Mouse (Mus musculus): ENCODE results near the gene Malrd1. TPM values are rescaled to one million over a fixed set of nuclear protein-coding genes. Genes with fewer than 3 reads are reported as not detected.
A peak's percentile ranks its signal among the peaks of the same experiment; 100 is the strongest.

The Malrd1 gene
- polyA plus RNA-seq, 1 experiment from 2014 or later = not detected

GRCm38 (mm10) chr2:16031559-16031958 is 505.3 kb downstream of the Malrd1 start:
- no peak overlapping the region for H3K4me2 ChIP-seq
- H3K9ac ChIP-seq = no peak overlapping the region
- no peaks in the 10 kb centered on the region for H3K27me3 ChIP-seq
- no peaks in the 10 kb centered on the region for H3K9me3 ChIP-seq (replicated peaks)
- 74% methylated on average over 4 of the region's 4 CpGs for WGBS
- H3K27ac ChIP-seq = no peak overlapping the region
- H3K4me1 ChIP-seq (replicated peaks) = no peaks in the 10 kb centered on the region
- no peaks in the 10 kb centered on the region for H3K36me3 ChIP-seq
- no peak overlapping the region for H3K4me3 ChIP-seq
- ATAC-seq (replicated peaks; ENCODE audit: insufficient number of reproducible peaks, insufficient read depth, low FRiP score, low read depth) = no peak

GRCm38 (mm10) chr2:16032804-16033203 is 506.5 kb downstream of the Malrd1 start:
- no peak overlapping the region for H3K4me2 ChIP-seq
- no peaks in the 10 kb centered on the region for H3K4me1 ChIP-seq (replicated peaks)
- no peaks in the 10 kb centered on the region for H3K27me3 ChIP-seq
- no peak overlapping the region for H3K9ac ChIP-seq
- no peak for ATAC-seq (replicated peaks; ENCODE audit: insufficient number of reproducible peaks, insufficient read depth, low FRiP score, low read depth)
- WGBS = 62% methylated on average over 3 of the region's 3 CpGs
- no peaks in the 10 kb centered on the region for H3K9me3 ChIP-seq (replicated peaks)
- H3K4me3 ChIP-seq = no peak overlapping the region
- no peaks in the 10 kb centered on the region for H3K36me3 ChIP-seq
- H3K27ac ChIP-seq = no peak overlapping the region

GRCm38 (mm10) chr2:16110696-16111095 is 584.4 kb downstream of the Malrd1 start:
- ATAC-seq (replicated peaks; ENCODE audit: insufficient number of reproducible peaks, insufficient read depth, low FRiP score, low read depth) = 0 out of 2 replicates have a peak, but pooled peaks have one; percentile 14

GRCm38 (mm10) chr2:16113333-16113732 is 587.1 kb downstream of the Malrd1 start:
- Histone ChIP-seq H3K4me1 (replicated peaks) (no peaks in the 10 kb centered on the region), H3K27me3 (no peaks in the 10 kb centered on the region), H3K27ac (no peak overlapping the region), H3K9me3 (replicated peaks) (no peaks in the 10 kb centered on the region), H3K4me2 (no peak overlapping the region), H3K4me3 (no peak overlapping the region), H3K9ac (no peak overlapping the region), H3K36me3 (no peaks in the 10 kb centered on the region)
- ATAC-seq (replicated peaks; ENCODE audit: insufficient number of reproducible peaks, insufficient read depth, low FRiP score, low read depth) = no peak
- 61% methylated on average over 2 of the region's 2 CpGs for WGBS

More at GRCm38 (mm10) chr2:16110696-16111095, 584.4 kb downstream of the Malrd1 start:
- no peak overlapping the region for H3K9ac ChIP-seq
- WGBS = 53% methylated on average over 3 of the region's 3 CpGs
- H3K9me3 ChIP-seq (replicated peaks) = no peaks in the 10 kb centered on the region
- no peak overlapping the region for H3K4me2 ChIP-seq
- no peak overlapping the region for H3K4me3 ChIP-seq
- no peaks in the 10 kb centered on the region for H3K27me3 ChIP-seq
- H3K27ac ChIP-seq = no peak overlapping the region
- no peaks in the 10 kb centered on the region for H3K4me1 ChIP-seq (replicated peaks)
- H3K36me3 ChIP-seq = no peaks in the 10 kb centered on the region

GRCm38 (mm10) chr2:16147999-16148398 is 621.7 kb downstream of the Malrd1 start:
- Histone ChIP-seq H3K9me3 (replicated peaks) (no peaks in the 10 kb centered on the region), H3K27ac (no peak overlapping the region), H3K4me2 (no peak overlapping the region), H3K4me1 (replicated peaks) (peaks cover 7% of the 10 kb centered on the region), H3K4me3 (no peak overlapping the region), H3K36me3 (no peaks in the 10 kb centered on the region), H3K27me3 (no peaks in the 10 kb centered on the region), H3K9ac (no peak overlapping the region)
- ATAC-seq (replicated peaks; ENCODE audit: insufficient number of reproducible peaks, insufficient read depth, low FRiP score, low read depth) = no peak
- 34% methylated on average over 1 of the region's 1 CpGs for WGBS

- no peaks in the 10 kb centered on the region for H3K36me3 ChIP-seq
- no peak overlapping the region for H3K4me3 ChIP-seq
- no peak overlapping the region for H3K27ac ChIP-seq
- peaks cover 7% of the 10 kb centered on the region for H3K4me1 ChIP-seq (replicated peaks)
- no peak overlapping the region for H3K4me2 ChIP-seq
- H3K9ac ChIP-seq = no peak overlapping the region
- ATAC-seq (replicated peaks; ENCODE audit: insufficient number of reproducible peaks, insufficient read depth, low FRiP score, low read depth) = no peak
- H3K27me3 ChIP-seq = no peaks in the 10 kb centered on the region
- H3K9me3 ChIP-seq (replicated peaks) = no peaks in the 10 kb centered on the region
Observed at GRCm38 (mm10) chr2:16152623-16153022, 626.3 kb downstream of the Malrd1 start.

GRCm38 (mm10) chr2:16163246-16163989 is 637.1 kb downstream of the Malrd1 start:
- 71% methylated on average over 5 of the region's 5 CpGs for WGBS
- Histone ChIP-seq H3K4me2 (no peak overlapping the region), H3K27me3 (no peaks in the 10 kb centered on the region), H3K27ac (no peak overlapping the region), H3K4me1 (replicated peaks) (no peaks in the 10 kb centered on the region), H3K36me3 (no peaks in the 10 kb centered on the region), H3K9ac (no peak overlapping the region), H3K4me3 (no peak overlapping the region), H3K9me3 (replicated peaks) (no peaks in the 10 kb centered on the region)
- no peak for ATAC-seq (replicated peaks; ENCODE audit: insufficient number of reproducible peaks, insufficient read depth, low FRiP score, low read depth)

- Histone ChIP-seq H3K9ac (no peak overlapping the region), H3K4me2 (no peak overlapping the region), H3K4me3 (no peak overlapping the region), H3K27ac (no peak overlapping the region), H3K9me3 (replicated peaks) (no peaks in the 10 kb centered on the region), H3K27me3 (no peaks in the 10 kb centered on the region), H3K4me1 (replicated peaks) (no peaks in the 10 kb centered on the region), H3K36me3 (no peaks in the 10 kb centered on the region)
- 56% methylated on average over 2 of the region's 2 CpGs for WGBS
- no peak for ATAC-seq (replicated peaks; ENCODE audit: insufficient number of reproducible peaks, insufficient read depth, low FRiP score, low read depth)
Observed at GRCm38 (mm10) chr2:16168611-16169010, 642.3 kb downstream of the Malrd1 start.

GRCm38 (mm10) chr2:16172086-16172485 is 645.8 kb downstream of the Malrd1 start:
- Histone ChIP-seq H3K9me3 (replicated peaks) (no peaks in the 10 kb centered on the region), H3K27me3 (no peaks in the 10 kb centered on the region)
- no peak for ATAC-seq (replicated peaks; ENCODE audit: insufficient number of reproducible peaks, insufficient read depth, low FRiP score, low read depth)

GRCm38 (mm10) chr2:16173355-16173754 is 647.1 kb downstream of the Malrd1 start:
- H3K4me1 ChIP-seq (replicated peaks) = no peaks in the 10 kb centered on the region
- H3K36me3 ChIP-seq = no peaks in the 10 kb centered on the region
- no peak overlapping the region for H3K4me2 ChIP-seq
- no peak overlapping the region for H3K4me3 ChIP-seq
- H3K27ac ChIP-seq = no peak overlapping the region
- ATAC-seq (replicated peaks; ENCODE audit: insufficient number of reproducible peaks, insufficient read depth, low FRiP score, low read depth) = no peak
- 42% methylated on average over 2 of the region's 2 CpGs for WGBS
- H3K27me3 ChIP-seq = no peaks in the 10 kb centered on the region
- H3K9ac ChIP-seq = no peak overlapping the region
- no peaks in the 10 kb centered on the region for H3K9me3 ChIP-seq (replicated peaks)

More at GRCm38 (mm10) chr2:16172086-16172485, 645.8 kb downstream of the Malrd1 start:
- Histone ChIP-seq H3K36me3 (no peaks in the 10 kb centered on the region), H3K4me1 (replicated peaks) (no peaks in the 10 kb centered on the region), H3K27ac (no peak overlapping the region), H3K4me2 (no peak overlapping the region), H3K9ac (no peak overlapping the region), H3K4me3 (no peak overlapping the region)

- no peaks in the 10 kb centered on the region for H3K36me3 ChIP-seq
- no peak overlapping the region for H3K4me3 ChIP-seq
- ATAC-seq (replicated peaks; ENCODE audit: insufficient number of reproducible peaks, insufficient read depth, low FRiP score, low read depth) = no peak
- no peak overlapping the region for H3K9ac ChIP-seq
- WGBS = 65% methylated on average over 2 of the region's 2 CpGs
- H3K27ac ChIP-seq = no peak overlapping the region
- no peaks in the 10 kb centered on the region for H3K4me1 ChIP-seq (replicated peaks)
- no peak overlapping the region for H3K4me2 ChIP-seq
- H3K9me3 ChIP-seq (replicated peaks) = no peaks in the 10 kb centered on the region
- no peaks in the 10 kb centered on the region for H3K27me3 ChIP-seq
Observed at GRCm38 (mm10) chr2:16182140-16182539, 655.9 kb downstream of the Malrd1 start.

GRCm38 (mm10) chr2:16183158-16183557 is 656.9 kb downstream of the Malrd1 start:
- no peaks in the 10 kb centered on the region for H3K4me1 ChIP-seq (replicated peaks)
- H3K36me3 ChIP-seq = no peaks in the 10 kb centered on the region
- no peak overlapping the region for H3K4me3 ChIP-seq
- H3K9ac ChIP-seq = no peak overlapping the region
- ATAC-seq (replicated peaks; ENCODE audit: insufficient number of reproducible peaks, insufficient read depth, low FRiP score, low read depth) = no peak
- no peak overlapping the region for H3K4me2 ChIP-seq
- H3K27me3 ChIP-seq = no peaks in the 10 kb centered on the region
- H3K27ac ChIP-seq = no peak overlapping the region
- no peaks in the 10 kb centered on the region for H3K9me3 ChIP-seq (replicated peaks)
- 86% methylated on average over 2 of the region's 2 CpGs for WGBS

Measured in heart, embryonic 15.5 days (tissue).